Mouse (Mus musculus): ENCODE data around the gene B3galt4. TPM values are rescaled to one million over a fixed set of nuclear protein-coding genes. Genes with fewer than 3 reads are reported as not detected.
"Not testable (repeated sequence)": the region's sequence is repeated elsewhere in the genome, so short reads cannot be mapped to it uniquely, and the experiment has no call there.

B3galt4 gene
- 7.0 and 7.2 TPM in 2 replicates for polyA plus RNA-seq (2015; fragmentation: Nextera tagmentation; extraction: Ambion mirVana)

- Histone ChIP-seq H3K4me2 (peak within 1 kb of the TSS; percentile 98), H3K9me3 (no peaks in the 10 kb centered on the region), H3K27ac (peak within 1 kb of the TSS; percentile 94), H3K9ac (peak within 1 kb of the TSS; percentile 75), H3K4me1 (peaks cover 55% of the 10 kb centered on the region), H3K36me3 (peaks cover 61% of the 10 kb centered on the region), H3K27me3 (no peaks in the 10 kb centered on the region), H3K4me3 (peak within 1 kb of the TSS; percentile 52)
- ATAC-seq (ENCODE audit: insufficient number of reproducible peaks, insufficient read depth, low FRiP score, low TSS enrichment, low read depth): peak; percentile 73
- under 1% methylated on average over 45 of the region's 45 CpGs for whole genome bisulfite sequencing
Observed at GRCm38 (mm10) chr17:33951021-33951946, at the start of gene B3galt4. B3galt4 (minus strand) TSS chr17:33951488.

- Histone ChIP-seq H3K4me2 (0 out of 2 replicates have a peak overlapping the region, but pooled peaks have one; percentile 79), H3K4me3 (peak overlapping the region; percentile 46), H3K27me3 (peaks cover 69% of the 10 kb centered on the region), H3K4me1 (peaks cover 11% of the 10 kb centered on the region; the same call in 1 of the 2 replicates)
- not testable (repeated sequence) for H3K36me3 ChIP-seq; ATAC-seq (ENCODE audit: insufficient number of reproducible peaks, insufficient read depth, low FRiP score, low TSS enrichment, low read depth); H3K9me3 ChIP-seq; H3K9ac ChIP-seq; H3K27ac ChIP-seq
- 46% methylated on average over 2 of the region's 2 CpGs for WGBS
Observed at GRCm38 (mm10) chr17:34000796-34001195, 49.5 kb upstream of the B3galt4 start.

- H3K4me2 ChIP-seq: peak within 1 kb of the TSS; percentile 79
- H3K27ac ChIP-seq: no peak within 1 kb of the TSS
- no peaks in the 10 kb centered on the region for H3K36me3 ChIP-seq
- peak within 1 kb of the TSS; percentile 46 for H3K4me3 ChIP-seq
- ATAC-seq (ENCODE audit: insufficient number of reproducible peaks, insufficient read depth, low FRiP score, low TSS enrichment, low read depth): 0 out of 2 replicates have a peak, but pooled peaks have one; percentile 32
- no peaks in the 10 kb centered on the region for H3K9me3 ChIP-seq
- peaks cover 11% of the 10 kb centered on the region; the same call in 1 of the 2 replicates for H3K4me1 ChIP-seq
- H3K27me3 ChIP-seq: peaks cover 64% of the 10 kb centered on the region
- WGBS: 0% methylated on average over 30 of the region's 30 CpGs
- H3K9ac ChIP-seq: peak within 1 kb of the TSS; percentile 63
Observed at GRCm38 (mm10) chr17:34000150-34000537, 48.9 kb upstream of the B3galt4 start, which contains the start of gene H2-K1. H2-K1 (minus strand) TSS chr17:34000347.

GRCm38 (mm10) chr17:33999341-34000149 lies 48.3 kb upstream of the B3galt4 start:
- under 1% methylated on average over 81 of the region's 87 CpGs for WGBS
- Histone ChIP-seq H3K4me2 (peak overlapping the region; percentile 79), H3K4me1 (peaks cover 11% of the 10 kb centered on the region; the same call in 1 of the 2 replicates), H3K4me3 (peak overlapping the region; percentile 46), H3K9me3 (no peaks in the 10 kb centered on the region), H3K9ac (peak overlapping the region; percentile 63), H3K27ac (no peak overlapping the region), H3K27me3 (peaks cover 64% of the 10 kb centered on the region), H3K36me3 (no peaks in the 10 kb centered on the region)
- ATAC-seq (ENCODE audit: insufficient number of reproducible peaks, insufficient read depth, low FRiP score, low TSS enrichment, low read depth): 0 out of 2 replicates have a peak, but pooled peaks have one; percentile 32

DNA sequence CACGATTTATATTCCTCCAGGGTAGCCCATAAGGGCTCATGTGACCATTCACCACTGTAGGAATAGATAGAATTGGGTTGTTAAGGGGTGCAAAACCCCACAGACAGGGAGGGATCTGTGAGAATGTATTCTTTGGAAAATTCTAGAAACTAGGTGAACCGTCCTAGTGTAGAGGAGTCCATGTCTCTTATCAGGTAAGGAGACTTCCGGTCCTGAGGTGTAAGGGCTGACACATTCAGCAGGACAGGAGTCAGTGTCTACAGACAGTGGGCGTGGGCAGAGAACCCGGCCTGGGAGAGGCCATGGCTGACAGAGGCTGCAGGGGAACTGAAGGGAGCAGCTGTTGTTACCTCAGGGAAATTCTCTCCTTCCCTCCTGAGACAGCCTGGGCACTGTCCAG lies 47.4 kb upstream of the B3galt4 start:
- not testable (repeated sequence) for H3K27ac ChIP-seq; H3K4me2 ChIP-seq; H3K36me3 ChIP-seq; H3K9ac ChIP-seq; H3K9me3 ChIP-seq; ATAC-seq (ENCODE audit: insufficient number of reproducible peaks, insufficient read depth, low FRiP score, low TSS enrichment, low read depth); H3K4me3 ChIP-seq
- peaks cover 64% of the 10 kb centered on the region for H3K27me3 ChIP-seq
- 45% methylated on average over 5 of the region's 5 CpGs for WGBS
- peaks cover 11% of the 10 kb centered on the region; the same call in 1 of the 2 replicates for H3K4me1 ChIP-seq

GRCm38 (mm10) chr17:33997025-33997424 lies 45.7 kb upstream of the B3galt4 start:
- not testable (repeated sequence) for H3K4me3 ChIP-seq; H3K9me3 ChIP-seq; ATAC-seq (ENCODE audit: insufficient number of reproducible peaks, insufficient read depth, low FRiP score, low TSS enrichment, low read depth); H3K4me2 ChIP-seq; H3K36me3 ChIP-seq; H3K9ac ChIP-seq; H3K27ac ChIP-seq
- WGBS: 79% methylated on average over 2 of the region's 2 CpGs
- Histone ChIP-seq H3K4me1 (peaks cover 11% of the 10 kb centered on the region; the same call in 1 of the 2 replicates), H3K27me3 (peaks cover 62% of the 10 kb centered on the region)

DNA sequence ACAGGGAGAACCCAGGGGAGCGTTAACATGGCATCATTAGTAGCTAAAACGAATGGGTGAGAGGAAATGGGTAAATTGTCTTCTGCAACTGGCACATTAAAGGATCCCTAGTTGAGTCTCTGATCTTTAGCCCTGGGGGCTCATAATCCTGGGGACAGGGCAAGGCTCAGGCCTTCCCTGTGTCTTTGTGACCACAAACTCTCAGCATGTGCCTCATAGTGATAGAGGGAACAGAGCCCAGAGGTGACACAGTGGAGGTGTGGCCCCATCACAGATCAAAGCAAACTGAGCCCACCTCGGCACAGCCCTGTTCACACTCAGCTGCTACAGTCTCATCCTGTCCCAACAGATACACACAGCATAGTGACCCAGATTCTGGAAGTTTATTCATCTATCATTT lies 44.4 kb upstream of the B3galt4 start:
- Histone ChIP-seq H3K36me3 (no peaks in the 10 kb centered on the region), H3K4me1 (peaks cover 11% of the 10 kb centered on the region; the same call in 1 of the 2 replicates), H3K27ac (no peak overlapping the region), H3K9ac (no peak overlapping the region), H3K4me3 (no peak overlapping the region), H3K9me3 (no peaks in the 10 kb centered on the region), H3K4me2 (no peak overlapping the region), H3K27me3 (peaks cover 48% of the 10 kb centered on the region)
- WGBS: 64% methylated on average over 3 of the region's 3 CpGs
- ATAC-seq (ENCODE audit: insufficient number of reproducible peaks, insufficient read depth, low FRiP score, low TSS enrichment, low read depth): no peak

DNA sequence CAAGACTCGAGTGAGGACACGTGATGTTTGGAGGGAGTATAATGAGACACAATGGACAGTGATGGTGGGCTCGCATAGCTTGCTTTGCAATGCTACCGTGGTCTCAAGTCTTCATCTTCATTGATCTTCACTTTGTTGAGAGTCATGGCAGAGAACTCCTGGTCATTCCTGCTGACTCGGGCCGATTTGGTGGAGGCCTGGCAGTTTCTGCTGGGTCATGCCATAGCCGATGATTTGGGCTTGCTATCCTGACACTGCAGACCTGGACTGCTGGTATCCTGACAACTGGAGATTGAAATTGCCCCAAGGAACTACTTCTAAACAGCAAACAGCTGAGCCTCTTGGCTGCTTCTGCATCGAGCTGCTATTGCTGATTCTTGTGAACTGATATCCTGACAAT lies 43.7 kb upstream of the B3galt4 start:
- no peak overlapping the region for H3K4me3 ChIP-seq
- ATAC-seq (ENCODE audit: insufficient number of reproducible peaks, insufficient read depth, low FRiP score, low TSS enrichment, low read depth): no peak
- no peak overlapping the region for H3K4me2 ChIP-seq
- H3K27me3 ChIP-seq: peaks cover 41% of the 10 kb centered on the region
- H3K9me3 ChIP-seq: no peaks in the 10 kb centered on the region
- WGBS: 88% methylated on average over 8 of the region's 8 CpGs
- H3K4me1 ChIP-seq: peaks cover 6% of the 10 kb centered on the region; the same call in 1 of the 2 replicates
- no peaks in the 10 kb centered on the region for H3K36me3 ChIP-seq
- no peak overlapping the region for H3K9ac ChIP-seq
- no peak overlapping the region for H3K27ac ChIP-seq

DNA sequence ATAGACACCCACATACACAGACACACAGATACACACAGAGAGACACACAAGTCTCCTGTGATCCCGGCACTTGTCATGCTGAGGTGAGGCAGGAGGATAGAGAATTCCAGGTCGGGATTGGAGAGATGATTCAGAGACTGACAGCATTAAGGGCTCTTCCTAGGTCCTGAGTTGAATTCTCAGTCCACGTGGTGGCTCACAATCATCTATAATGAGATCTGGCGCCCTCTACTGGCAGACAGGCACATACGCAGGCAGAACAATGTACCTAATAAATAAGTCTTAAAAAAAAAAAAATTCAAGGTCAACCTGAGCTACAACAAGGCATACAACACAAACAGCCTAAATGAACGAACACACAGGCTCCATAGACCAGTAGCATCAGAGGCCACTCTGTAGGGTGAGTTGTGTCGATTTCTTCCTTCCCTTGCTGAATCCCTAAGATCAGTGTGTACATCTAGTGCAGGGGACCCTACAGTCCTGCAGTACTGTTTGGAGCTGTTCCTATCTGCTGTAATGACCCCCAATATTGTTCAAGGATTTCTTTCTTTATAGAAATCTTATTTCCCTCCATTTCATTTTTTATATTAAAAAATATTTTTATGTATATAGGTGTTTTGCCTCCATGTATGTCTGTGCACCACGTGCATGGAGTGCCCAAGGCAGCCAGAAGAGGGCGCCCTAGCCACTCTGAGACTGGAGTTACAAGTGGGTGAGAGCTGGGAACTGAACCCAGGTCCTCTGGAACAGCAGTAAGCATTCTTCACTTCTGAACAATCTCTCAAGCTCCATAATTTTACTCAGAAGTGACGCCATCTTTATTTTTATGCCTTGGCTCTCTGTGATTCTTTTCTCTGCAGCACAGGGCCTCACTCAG lies 40.7 kb upstream of the B3galt4 start:
- Histone ChIP-seq H3K27me3 (peaks cover 22% of the 10 kb centered on the region), H3K9me3 (no peaks in the 10 kb centered on the region), H3K9ac (no peak overlapping the region), H3K4me2 (no peak overlapping the region), H3K27ac (no peak overlapping the region), H3K4me3 (no peak overlapping the region), H3K4me1 (no peaks in the 10 kb centered on the region), H3K36me3 (no peaks in the 10 kb centered on the region)
- WGBS: 31% methylated on average over 10 of the region's 10 CpGs
- no peak for ATAC-seq (ENCODE audit: insufficient number of reproducible peaks, insufficient read depth, low FRiP score, low TSS enrichment, low read depth)

GRCm38 (mm10) chr17:33982136-33982535 lies 30.8 kb upstream of the B3galt4 start:
- Histone ChIP-seq H3K4me3 (peak overlapping the region; percentile 55), H3K4me1 (peaks cover 22% of the 10 kb centered on the region), H3K4me2 (peak overlapping the region; percentile 66), H3K27me3 (peaks cover 40% of the 10 kb centered on the region)
- H3K27ac ChIP-seq; ATAC-seq (ENCODE audit: insufficient number of reproducible peaks, insufficient read depth, low FRiP score, low TSS enrichment, low read depth); H3K36me3 ChIP-seq; H3K9ac ChIP-seq; H3K9me3 ChIP-seq: not testable (repeated sequence)
- 10% methylated on average over 8 of the region's 8 CpGs for WGBS

All from embryonic facial prominence, embryonic 13.5 days (tissue).